Mouse (Mus musculus) embryonic fibroblast, embryonic 13.5 days (primary cell): Measurements from ENCODE around the gene Cstad.

ENCODE experiments used
- CTCF ChIP-seq: IDR thresholded peaks from 2 replicates; pipeline ENCODE4 v1.5.1; 2011; ENCODE audit warnings: mild to moderate bottlenecking, control low read depth, low read length, moderate library complexity, borderline replicate concordance; ENCODE audit not compliant: insufficient read depth
- POLR2A ChIP-seq: IDR thresholded peaks from 2 replicates; pipeline ENCODE4 v1.6.1; 2011; ENCODE audit warnings: low read depth, mild to moderate bottlenecking, control low read depth, low read length, moderate library complexity

- TF ChIP-seq POLR2A: no peak
- TF ChIP-seq CTCF: no peak
These were observed 32.5 kb downstream of the Cstad start for GRCm38 (mm10) chr2:30627338-30627737.
